Mouse (Mus musculus) testis, postnatal 10 days (tissue): ENCODE measurements at regions not wholly inside any gene's neighbourhood (a gene's known extent, or its start where the extent isn't known, plus 50 kb on each side); places are given as distances from the start of the nearest gene placed in this dataset.

ENCODE experiments used
- DNase-seq: peaks from one replicate; pipeline ENCODE4 v3.0.0; 2021; ENCODE audit warnings: low spot score

DNA sequence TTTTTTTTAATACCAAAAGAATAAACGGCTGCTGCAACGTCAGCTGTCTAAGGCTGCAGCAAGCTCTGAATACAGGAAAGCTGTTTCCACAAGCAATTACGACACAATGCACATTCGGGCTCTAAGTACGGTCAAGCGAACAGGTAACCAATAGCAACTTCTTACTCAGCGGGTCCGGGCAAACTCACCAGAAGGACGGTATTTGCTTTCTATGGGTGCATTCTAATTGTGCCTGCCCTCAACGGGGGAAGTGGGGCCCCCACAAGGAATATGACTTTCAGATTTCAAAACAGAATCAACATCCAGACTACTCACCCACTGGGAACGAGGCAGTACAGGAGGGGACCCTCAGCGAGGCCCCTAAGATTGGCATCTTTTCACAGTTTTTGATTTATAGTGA is 280.1 kb upstream of the Sash1 start:
- no peak for DNase-seq

DNA sequence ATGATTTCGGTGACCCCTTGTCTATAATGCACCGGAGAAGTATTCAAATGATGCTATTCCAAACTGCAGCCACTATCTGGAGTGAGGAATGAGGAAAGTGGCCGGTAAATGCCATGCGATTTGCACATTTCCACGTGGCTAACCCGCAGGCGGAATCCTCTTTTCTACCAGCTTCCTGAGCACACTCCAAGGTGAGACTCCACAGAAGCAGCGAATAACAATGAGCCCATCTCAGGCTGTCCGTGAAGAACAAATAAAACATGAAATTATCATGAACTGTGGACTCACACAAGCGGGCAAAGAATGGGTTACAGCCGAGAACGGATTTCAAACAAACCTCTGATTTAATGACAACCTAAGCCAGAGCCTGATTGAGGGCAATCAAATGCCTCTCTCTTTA is 279.7 kb upstream of the Sash1 start:
- DNase-seq = no peak

DNA sequence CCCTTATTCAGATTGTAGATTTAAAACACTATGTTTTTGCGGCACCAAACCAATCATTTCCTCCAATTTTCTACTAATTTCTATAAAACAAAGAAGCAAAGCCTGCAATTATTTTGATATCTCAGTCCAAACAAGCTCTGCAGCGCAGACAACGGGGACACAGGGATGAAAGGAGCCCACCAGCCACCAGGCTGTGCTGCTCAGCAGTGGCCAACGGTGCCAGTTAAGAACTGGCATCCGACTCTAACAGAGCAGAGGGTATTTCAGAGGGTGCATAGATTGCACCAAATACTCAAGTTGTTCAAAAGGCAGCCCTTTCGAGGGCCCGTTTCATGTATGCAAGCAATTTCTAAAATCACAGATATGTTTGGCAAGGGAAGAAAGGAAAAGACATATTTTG is 278.5 kb upstream of the Sash1 start:
- no peak for DNase-seq

DNA sequence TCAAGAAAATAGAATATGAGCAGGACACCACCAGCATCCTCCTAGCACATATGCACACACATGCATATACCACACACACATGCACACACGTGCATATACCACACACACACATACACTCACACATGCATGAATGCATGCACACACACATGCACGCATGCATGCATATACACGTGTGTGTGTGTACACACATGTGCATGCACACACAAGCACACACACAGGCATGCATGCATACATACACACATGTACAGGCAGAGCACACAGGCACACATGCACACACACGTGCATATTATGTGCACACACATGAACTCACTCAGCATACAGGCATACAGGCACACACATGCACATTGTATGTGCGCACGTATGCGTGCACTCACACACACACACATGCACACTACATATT is 275.7 kb upstream of the Sash1 start:
- DNase-seq = no peak

DNA sequence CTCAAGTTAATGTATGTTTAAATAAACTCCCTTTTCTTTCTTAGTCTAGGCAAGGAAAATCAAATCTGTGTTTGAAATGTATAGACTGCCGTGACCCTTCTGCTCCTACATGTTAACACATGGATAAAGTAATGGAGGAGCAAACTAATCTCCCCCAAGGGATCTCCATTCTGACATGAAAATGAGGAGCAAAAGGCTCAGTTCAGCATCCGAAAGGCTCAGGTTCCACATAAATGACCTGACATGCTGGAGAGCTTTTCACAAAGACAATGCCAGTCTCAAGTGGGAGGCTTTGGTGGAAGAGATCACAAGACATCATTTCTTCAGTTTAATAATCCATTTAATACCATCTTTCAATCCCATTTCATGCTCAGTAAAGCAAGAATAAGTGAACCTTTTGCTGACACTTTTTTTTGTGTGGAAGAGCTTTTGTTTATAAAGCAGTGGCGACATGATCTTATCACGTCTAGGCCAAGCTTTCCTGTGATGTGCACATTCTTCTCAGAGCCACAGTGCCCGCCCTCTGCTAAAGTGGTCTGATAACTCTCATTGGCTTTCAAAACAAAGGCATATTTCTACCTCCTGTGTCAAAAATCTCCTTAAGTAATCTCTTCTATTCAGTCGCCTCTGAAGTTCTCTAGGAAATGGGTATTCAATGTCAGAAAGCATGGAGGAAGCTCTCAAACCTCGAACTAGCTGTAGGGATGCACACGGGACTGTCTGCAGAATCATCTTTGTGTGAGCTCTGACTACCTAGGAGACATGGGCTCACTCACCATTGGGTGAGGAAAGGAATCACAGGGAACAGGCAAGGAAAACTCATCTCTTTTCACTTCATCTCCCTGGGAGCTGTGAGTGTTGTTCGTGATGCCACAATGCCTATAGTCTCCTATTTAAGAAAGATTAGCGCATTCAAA is 271.7 kb upstream of the Sash1 start:
- DNase-seq = no peak

DNA sequence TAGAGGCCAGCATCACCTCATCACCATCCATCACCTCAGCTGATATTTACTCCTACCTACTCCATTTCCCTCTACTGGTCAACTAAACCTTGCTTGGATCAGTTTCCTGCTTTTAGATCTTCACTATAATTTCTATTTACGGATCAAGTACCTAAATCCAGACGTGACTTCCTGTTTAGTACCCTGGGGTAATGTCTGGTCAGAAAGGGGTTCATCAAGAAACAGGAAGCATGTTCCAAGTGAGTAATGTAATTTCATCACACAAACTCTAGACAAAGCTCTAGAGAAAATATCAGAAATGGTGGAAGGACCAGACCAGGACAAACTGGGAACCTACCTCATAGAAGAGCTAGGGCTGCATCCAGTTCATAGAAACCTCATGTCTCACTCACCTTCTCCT is 250.2 kb upstream of the Sash1 start:
- no peak for DNase-seq

DNA sequence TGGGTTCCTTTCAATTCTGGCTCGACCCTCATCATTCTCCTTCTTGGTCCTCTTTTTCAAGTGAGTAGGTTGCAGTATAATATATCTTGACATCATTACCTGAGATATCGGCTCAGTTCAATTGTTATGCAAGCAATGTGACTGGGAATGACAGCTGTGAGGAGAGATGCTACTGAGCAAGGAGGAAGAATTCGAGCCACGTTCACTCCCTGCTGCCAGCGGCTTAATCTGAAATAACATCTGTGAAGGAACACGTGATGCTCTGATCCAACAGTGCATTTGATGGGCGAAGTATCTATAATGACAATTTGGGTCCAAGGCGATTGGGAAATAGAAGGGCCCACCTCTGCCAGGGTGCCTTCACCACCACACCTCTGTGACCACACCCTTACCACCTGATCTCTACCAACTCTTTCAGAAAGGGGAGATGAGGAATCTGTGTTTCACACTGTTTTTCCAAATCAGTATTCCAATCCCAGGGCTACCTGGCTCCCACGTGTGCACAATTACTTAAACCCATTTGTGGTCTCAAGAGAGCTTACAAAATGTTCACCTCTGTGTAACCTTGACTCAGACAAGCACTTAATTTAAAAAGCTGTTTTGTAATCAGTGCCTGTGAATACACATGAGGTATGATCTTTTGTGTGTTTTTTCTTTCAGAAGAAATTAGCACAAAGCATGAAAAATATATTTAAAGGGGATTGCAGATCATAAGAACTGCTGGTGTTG is 248.6 kb upstream of the Sash1 start:
- no peak for DNase-seq

DNA sequence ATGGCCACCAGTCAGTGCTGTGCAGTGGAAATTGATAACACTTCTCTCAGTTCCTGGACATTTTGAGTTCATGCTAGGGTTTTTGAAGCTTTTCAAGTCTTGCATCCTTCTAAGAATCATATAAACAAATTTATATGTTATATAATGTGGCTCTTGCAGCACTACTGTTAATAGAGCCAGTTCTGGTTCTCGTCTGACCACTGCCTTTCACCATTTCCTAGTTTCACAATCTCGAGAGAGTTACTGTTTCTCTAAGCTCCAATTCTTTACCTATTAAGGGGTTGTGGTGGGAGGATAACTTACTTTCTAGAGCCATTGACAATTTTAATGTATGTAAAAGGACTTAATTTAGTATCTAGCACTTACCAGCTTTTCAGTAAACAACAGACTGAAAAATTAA is 244.2 kb upstream of the Sash1 start:
- no peak for DNase-seq

DNA sequence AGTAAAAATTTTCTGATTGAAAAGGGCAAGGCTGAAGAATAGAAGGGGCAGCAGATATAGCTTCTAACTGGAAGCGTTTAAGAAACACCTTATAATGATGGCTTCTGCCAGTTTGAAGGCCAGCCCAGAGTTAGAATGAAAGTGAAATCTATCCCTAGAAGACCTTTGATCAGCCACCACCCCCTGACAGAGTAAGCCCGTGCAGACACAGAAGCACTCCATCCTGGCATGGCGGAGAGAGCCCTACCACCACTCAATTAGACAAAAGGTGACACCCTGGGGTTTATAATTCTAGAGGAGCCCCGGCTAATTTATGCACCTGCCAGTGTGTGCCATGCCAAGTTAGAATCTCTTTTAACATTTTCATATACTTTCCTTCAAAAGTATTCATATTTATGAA is 233.4 kb upstream of the Sash1 start:
- no peak for DNase-seq

DNA sequence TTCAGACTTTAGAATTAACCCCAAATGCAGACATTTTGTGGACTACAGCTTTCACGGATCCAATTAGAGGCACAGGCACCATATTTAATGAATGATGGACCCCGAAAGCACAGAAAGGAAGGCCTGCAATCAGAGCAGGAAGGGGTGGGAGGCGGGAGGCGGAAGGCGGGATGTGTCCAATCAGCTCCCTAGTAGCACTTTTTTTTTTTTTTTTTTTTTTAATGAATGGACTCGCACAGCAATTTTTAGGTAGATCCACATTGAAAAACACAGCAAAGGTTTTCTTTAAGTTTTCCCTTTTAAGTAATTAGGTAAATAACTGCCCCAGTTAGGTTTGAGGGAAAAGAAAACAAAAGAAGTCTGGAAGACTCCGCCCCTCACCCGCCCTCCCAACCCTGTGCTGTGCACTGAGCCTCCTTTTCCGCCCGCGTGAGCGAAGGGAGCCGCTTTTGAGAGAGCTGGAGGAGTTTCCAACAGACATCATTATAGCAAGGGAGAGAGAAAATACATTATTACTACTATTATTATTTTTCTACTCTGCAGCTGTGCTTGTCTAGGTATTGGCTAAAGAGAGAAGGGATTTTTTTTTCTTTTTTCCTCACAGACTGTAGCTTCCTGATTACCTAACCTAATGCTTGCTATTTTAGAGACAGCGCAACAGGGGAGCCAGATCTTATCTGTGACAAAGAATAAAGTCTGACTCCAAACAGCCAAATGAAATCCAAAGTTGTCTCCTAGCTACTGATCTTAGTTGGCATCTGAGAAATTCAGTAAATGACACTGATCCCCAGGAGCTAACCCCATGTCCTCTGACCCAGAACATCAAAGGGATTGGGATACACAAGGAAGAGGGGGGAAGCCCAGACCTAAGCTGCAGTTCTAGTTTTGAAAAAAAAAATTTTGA is 232.0 kb upstream of the Sash1 start:
- DNase-seq = no peak

DNA sequence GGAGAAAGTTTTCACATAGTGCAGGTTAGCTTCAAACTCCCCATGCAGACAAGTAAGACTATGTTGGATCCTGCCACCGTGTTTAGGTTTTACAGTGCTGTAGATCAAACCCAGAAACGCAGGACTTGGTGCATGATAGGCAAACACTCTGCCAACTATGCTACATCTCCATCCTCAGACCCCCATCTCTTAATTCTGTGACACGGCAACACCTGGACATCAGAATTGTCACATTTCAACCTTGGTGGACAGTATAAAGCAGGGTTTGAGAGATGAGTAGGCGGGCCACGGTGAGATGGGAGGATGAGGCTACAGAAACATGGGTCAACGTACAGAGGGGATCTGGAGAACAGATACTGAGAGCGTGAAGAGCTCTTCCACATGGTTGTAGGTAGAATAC is 231.3 kb upstream of the Sash1 start:
- no peak for DNase-seq

DNA sequence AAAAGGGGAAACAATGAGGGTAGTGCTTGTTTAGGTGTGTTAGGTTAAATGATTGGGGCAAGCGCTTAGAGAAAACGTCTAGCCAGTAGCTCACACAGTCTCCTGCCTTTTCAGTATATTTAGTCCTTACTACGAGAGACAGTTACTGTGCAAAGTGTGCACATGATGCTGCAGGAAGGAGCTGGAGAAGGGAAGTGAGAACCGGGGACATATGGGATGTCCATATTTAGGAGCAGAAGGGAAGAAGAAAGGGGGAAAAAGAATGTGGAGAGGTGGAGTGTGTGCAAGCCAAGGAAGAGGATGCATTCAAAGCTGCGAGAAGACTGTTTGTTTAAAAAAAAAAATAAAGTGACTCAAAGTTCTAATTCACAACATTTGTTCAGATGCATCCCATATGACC is 227.8 kb upstream of the Sash1 start:
- DNase-seq = no peak

DNA sequence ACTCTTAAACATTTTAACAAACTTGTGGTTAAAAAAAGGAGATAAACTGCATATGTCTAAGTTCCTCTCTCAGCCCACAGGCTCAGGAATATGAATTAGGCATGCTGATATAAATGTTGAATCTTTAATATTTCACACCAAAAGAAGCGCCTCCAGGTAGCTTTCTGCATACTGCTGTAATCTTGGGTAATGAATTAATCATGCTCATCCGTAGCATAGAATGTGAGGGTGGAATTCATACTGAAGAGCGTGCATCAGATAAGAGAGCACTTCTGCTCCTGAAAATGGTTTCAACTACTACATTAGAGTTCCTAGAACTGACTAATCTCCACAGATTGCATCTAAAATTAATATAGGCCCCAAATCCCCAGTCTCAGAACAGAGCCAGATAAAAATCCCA is 225.2 kb upstream of the Sash1 start:
- no peak for DNase-seq

DNA sequence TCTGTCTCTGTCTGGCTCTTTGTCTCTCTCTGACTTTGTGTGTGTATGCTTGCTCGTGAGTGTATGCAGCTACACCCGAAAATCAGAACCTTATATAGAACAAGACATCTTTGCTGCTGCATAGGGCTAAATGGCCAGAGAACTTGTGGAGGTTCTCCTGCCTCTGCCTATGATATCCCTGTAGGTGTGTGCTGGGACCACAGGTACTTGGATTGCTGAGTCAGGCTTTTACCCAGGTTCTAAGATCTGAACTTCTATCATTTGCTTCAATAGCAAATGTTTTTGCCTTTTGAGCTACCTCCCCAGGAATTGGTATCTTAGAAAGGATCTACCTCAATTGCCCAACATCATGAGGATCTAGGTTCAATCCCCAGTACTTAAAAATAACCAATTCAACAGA is 210.3 kb upstream of the Sash1 start:
- DNase-seq = no peak

DNA sequence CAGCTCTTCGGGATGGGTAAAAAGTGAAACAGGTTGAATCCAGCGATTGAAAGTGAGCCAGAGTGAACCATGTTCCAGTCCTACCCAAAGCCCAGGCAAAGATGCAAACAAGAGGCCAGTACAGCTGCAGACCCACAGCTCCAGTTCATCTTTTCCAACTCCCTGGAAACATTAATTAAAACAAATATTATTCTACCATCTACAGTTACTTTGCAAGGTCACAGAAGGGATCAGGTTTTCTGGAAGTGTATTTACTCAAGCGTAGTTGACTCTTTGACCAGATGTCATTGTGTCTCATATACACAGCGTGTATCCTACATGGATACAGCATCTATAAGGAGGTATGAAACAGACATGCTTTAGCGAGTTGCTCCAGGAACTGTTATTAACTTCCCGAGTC is 209.3 kb upstream of the Sash1 start:
- DNase-seq = no peak

DNA sequence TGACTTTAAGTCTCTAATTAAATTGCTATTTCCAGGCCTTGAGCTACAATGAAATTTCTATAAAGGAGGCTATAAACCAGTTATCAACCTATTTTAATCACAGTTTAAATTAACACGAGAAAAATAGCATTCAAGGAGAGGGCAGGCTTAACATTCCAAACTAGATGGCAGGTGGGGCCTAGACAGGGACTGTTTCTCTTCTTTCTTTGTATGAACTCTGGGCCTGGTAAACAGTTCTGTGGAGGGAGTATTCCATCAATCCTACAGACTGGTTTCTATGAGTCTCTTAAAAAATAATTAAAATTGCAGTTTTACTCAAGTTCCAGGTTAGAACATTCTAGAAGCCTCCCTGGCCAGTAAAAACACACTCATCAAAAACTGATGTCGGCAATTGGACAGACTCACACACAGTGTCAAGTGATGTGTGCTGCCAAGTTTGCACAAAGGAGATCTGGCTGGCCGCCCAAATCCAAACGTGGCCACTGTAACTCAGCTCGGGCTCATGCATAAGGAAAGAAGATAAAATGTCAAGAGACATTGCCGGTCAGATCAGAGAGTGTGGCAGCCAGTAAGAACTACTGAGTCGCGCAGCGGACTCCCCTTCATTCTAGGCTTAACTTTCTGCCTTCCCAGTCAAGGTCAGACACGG is 206.5 kb upstream of the Sash1 start:
- DNase-seq = peak; percentile 56

DNA sequence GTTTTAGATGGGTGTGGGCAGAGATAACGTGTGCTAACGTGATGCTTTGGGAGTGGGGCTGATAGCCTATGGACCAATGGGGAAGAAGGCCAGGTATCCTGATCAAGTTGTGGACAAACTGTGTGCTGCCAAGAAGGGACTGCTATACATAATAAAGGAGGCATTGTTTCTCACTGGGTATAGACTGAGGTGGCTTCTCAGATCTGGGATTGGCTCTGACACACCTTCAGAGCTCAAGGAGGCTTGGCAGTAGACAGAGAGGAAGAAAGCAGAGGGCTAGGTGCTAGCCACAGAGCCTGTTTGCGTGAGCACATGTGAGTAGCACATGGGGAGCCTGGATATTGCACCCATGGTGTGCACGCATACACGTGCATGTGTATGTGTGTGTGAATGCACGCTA is 205.1 kb upstream of the Sash1 start:
- no peak for DNase-seq

DNA sequence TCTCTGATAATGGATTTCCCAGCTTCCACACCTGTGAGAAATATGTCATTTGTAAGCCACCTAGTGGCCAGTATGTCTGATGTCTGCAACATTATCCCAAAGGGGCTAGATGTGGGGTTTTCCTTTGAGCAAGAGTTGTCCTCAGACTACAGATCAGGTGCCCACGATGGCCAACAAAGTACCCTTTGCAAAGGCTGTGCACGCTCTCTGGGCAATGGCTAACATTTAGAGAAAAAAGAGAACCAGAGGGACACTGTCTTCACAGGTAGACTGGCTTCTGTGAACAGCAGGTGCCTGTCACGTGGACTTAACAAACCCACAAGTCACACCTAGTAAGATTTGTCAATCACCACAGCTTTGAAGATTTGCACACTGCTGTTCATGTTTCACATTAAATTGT is 202.0 kb upstream of the Sash1 start:
- no peak for DNase-seq

DNA sequence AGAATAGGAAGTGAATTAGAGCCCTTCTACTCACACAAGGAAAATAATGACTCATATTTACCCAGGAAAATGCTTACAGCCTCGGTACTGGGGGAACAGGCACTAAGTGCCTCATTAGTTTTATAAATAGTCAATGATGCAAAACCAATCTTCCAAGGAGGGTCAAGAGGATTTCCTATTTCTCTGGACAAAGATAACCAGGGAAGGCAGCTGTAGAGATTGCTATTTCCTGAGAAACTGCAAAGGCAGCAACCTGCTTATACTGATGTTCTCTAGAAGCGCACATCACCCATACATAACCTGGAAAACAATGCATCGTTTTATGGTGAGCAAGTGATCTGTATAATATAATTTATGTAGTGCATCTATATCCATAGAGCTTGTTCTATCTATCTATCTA is 201.3 kb upstream of the Sash1 start:
- DNase-seq = no peak

DNA sequence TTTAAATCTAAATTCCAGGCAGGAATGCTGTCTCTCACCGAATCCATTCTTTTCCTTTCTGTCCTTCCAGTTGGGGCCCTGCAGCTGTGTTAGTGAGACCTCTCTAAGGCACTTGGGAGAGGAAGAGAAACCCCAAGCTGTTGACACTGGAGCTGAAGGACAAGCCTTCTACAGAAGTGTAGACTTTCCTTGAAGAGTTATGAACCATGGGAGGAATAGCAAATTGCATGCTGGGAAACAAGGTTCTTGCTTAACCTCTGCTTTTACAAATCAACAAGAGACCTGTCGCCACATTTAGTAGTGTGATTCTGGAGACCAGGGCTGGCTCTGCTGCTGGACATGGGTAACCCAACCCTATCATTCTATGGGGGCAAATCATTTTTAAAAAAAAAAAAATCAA is 200.8 kb upstream of the Sash1 start:
- DNase-seq = no peak

DNA sequence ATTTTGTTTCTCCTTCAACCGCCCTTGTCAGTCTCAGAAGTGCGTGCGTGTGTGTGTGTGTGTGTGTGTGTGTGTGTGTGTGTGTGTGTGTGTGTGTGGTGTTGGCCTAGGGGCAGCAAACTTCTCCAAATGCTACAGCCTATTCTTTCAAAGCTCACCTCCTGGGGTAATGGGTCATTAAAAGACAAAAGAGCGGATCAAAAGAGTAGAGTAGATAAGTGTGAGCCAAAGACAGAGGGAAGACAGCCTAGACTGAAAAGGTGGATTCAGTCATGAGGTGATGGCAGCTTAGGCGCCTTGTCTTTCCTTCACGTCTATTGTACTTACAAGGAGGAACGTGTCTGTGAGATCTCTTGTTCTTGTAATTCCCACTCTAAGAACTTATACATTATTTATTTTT is 199.6 kb upstream of the Sash1 start:
- DNase-seq = no peak

DNA sequence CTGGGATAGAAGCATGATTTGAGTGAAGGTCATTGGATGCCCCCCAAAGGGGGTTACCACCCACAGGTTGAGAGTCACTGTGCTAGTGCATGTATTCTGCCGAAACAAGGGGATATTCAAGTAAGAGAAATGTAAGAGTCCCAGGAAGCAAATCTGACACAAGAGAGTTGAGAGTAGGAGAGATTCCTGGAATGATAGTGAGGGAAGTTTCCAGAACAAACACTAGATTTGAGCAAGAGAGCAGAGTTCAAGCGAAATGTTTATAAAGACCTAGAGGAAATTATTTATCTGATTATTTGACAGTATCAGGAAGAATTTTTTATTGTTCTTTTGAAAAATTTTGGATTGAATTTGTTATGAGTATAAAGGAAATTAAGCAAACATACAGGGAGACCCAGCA is 189.0 kb upstream of the Sash1 start:
- no peak for DNase-seq
